Mouse (Mus musculus): Measurements from ENCODE around the gene Mtf1. TPM values are rescaled to one million over a fixed set of nuclear protein-coding genes. Genes with fewer than 3 reads are reported as not detected.

Gene Mtf1
- total RNA-seq, 2 experiments from 2014 or later: 17.4 to 17.6 TPM

Other genes with a start within 250 kb of the Mtf1 start
- not detected for gene 3100002H09Rik, start 191.3 kb upstream of the Mtf1 start, total RNA-seq (2021)
- gene Pou3f1, start 145.3 kb upstream of the Mtf1 start, total RNA-seq (2021): under 1 TPM; 0.12 to 0.26 TPM
- gene Utp11, start 108.5 kb upstream of the Mtf1 start, total RNA-seq (2021): 10 to 100 TPM; 13.8 to 16.8 TPM
- gene Fhl3, start 101.4 kb upstream of the Mtf1 start, total RNA-seq (2021): 10 to 100 TPM; 15.7 to 19.6 TPM
- gene Sf3a3, start 87.3 kb upstream of the Mtf1 start, total RNA-seq (2021): 10 to 100 TPM; 26.2 to 32.5 TPM
- 10 to 100 TPM; 10.1 to 14.9 TPM for gene Inpp5b, start 60.3 kb upstream of the Mtf1 start, total RNA-seq (2021)
- 10 to 100 TPM; 20.9 to 24.4 TPM for gene Yrdc, start 48.6 kb downstream of the Mtf1 start, total RNA-seq (2021)
- gene 1110065P20Rik, start 49.1 kb downstream of the Mtf1 start, total RNA-seq (2021): 10 to 100 TPM; 28.7 to 33.5 TPM
- gene Maneal, start 60.1 kb downstream of the Mtf1 start, total RNA-seq (2021): under 1 TPM; 0.10 to 0.22 TPM
- not detected for gene Epha10, start 78.8 kb downstream of the Mtf1 start, total RNA-seq (2021)
- 10 to 100 TPM; 10.7 to 11.2 TPM for gene 9930104L06Rik, start 134.9 kb downstream of the Mtf1 start, total RNA-seq (2021)
- 10 to 100 TPM; 15.4 to 16.6 TPM for gene Cdca8, start 137.2 kb downstream of the Mtf1 start, total RNA-seq (2021)
- gene Rspo1, start 184.3 kb downstream of the Mtf1 start, total RNA-seq (2021): 1 to 10 TPM; 3.4 to 5.6 TPM
- gene Gnl2, start 214.5 kb downstream of the Mtf1 start, total RNA-seq (2021): 10 to 100 TPM; 36.0 to 37.0 TPM